Mouse (Mus musculus) lung, embryonic 15.5 days (tissue): Measurements from ENCODE around the gene Lekr1. TPM values are rescaled to one million over a fixed set of nuclear protein-coding genes. Genes with fewer than 3 reads are reported as not detected.
"Not testable (repeated sequence)": the region's sequence is repeated elsewhere in the genome, so short reads cannot be mapped to it uniquely, and the experiment has no call there.

Source experiments
- ATAC-seq: fragments of 200-750 bp; cut with Nextera tagmentation; 2 replicates; pipeline ENCODE4 v1.8.0; 2017; ENCODE audit warnings: moderate number of reproducible peaks, borderline replicate concordance; ENCODE audit not compliant: low FRiP score, low TSS enrichment; ENCODE audit errors: extremely low read depth
- H3K27ac ChIP-seq: fragments of 300-500 bp; sonication (generic); 2 replicates; pipeline ENCODE4 v1.5.1; 2015; ENCODE audit warnings: moderate library complexity, mild to moderate bottlenecking, inconsistent platforms
- H3K27me3 ChIP-seq: fragments of 300-500 bp; sonication (generic); 2 replicates; pipeline ENCODE4 v1.6.1; 2015; ENCODE audit warnings: inconsistent platforms
- H3K36me3 ChIP-seq: fragments of 300-500 bp; sonication (generic); 2 replicates; pipeline ENCODE4 v1.6.1; 2015; ENCODE audit warnings: inconsistent platforms
- H3K4me1 ChIP-seq: fragments of 300-500 bp; sonication (generic); 2 replicates; pipeline ENCODE4 v1.6.1; 2015; ENCODE audit warnings: inconsistent platforms
- H3K4me2 ChIP-seq: fragments of 300-500 bp; sonication (generic); 2 replicates; pipeline ENCODE4 v1.6.1; 2015; ENCODE audit warnings: inconsistent platforms, mild to moderate bottlenecking, moderate library complexity
- H3K4me3 ChIP-seq: fragments of 300-500 bp; sonication (generic); 2 replicates; pipeline ENCODE4 v1.5.1; 2015; ENCODE audit warnings: mild to moderate bottlenecking, inconsistent platforms
- H3K9ac ChIP-seq: fragments of 300-500 bp; sonication (generic); 2 replicates; pipeline ENCODE4 v1.6.1; 2015; ENCODE audit warnings: inconsistent platforms
- H3K9me3 ChIP-seq: fragments of 300-500 bp; sonication (generic); 2 replicates; pipeline ENCODE4 v1.6.1; 2016; ENCODE audit warnings: inconsistent platforms
- WGBS: fragments of 180-500 bp; shearing (Covaris S2); methylation state at CpG from one replicate; pipeline ENCODE4 v1.1.7; 2015; 5-methylcytosine and 5-hydroxymethylcytosine counted together
- polyA plus RNA-seq: library from polyadenylated mRNA; unstranded; fragments of >200 nt; fragmentation: Nextera tagmentation; extraction: Ambion mirVana; gene quantifications from 2 replicates; pipeline ENCODE4 v1.2.1, GENCODE M21; 2015

The Lekr1 gene
- polyA plus RNA-seq, 1 experiment from 2014 or later: 8.7 TPM

GRCm38 (mm10) chr3:65714372-65714771 lies 48.3 kb downstream of the Lekr1 start:
- ATAC-seq: no peak
- 78% methylated on average over 3 of the region's 3 CpGs for WGBS
- Histone ChIP-seq H3K9ac (no peak overlapping the region), H3K27me3 (no peaks in the 10 kb centered on the region), H3K9me3 (no peaks in the 10 kb centered on the region), H3K27ac (no peak overlapping the region), H3K4me2 (no peak overlapping the region), H3K4me1 (no peaks in the 10 kb centered on the region), H3K36me3 (no peaks in the 10 kb centered on the region), H3K4me3 (no peak overlapping the region)

GRCm38 (mm10) chr3:65717406-65717805 lies 51.4 kb downstream of the Lekr1 start:
- WGBS: 83% methylated on average over 2 of the region's 2 CpGs

GRCm38 (mm10) chr3:65722897-65723296 lies 56.9 kb downstream of the Lekr1 start:
- Histone ChIP-seq H3K27ac (no peak overlapping the region), H3K36me3 (no peaks in the 10 kb centered on the region), H3K4me1 (no peaks in the 10 kb centered on the region), H3K4me3 (no peak overlapping the region), H3K27me3 (no peaks in the 10 kb centered on the region), H3K9me3 (no peaks in the 10 kb centered on the region), H3K9ac (no peak overlapping the region), H3K4me2 (no peak overlapping the region)
- 63% methylated on average over 4 of the region's 4 CpGs for WGBS
- ATAC-seq: no peak

More at GRCm38 (mm10) chr3:65717406-65717805, 51.4 kb downstream of the Lekr1 start:
- no peaks in the 10 kb centered on the region for H3K4me1 ChIP-seq
- ATAC-seq: no peak
- no peaks in the 10 kb centered on the region for H3K27me3 ChIP-seq
- H3K9ac ChIP-seq: no peak overlapping the region
- no peaks in the 10 kb centered on the region for H3K9me3 ChIP-seq
- H3K4me3 ChIP-seq: no peak overlapping the region
- H3K27ac ChIP-seq: no peak overlapping the region
- H3K4me2 ChIP-seq: no peak overlapping the region
- H3K36me3 ChIP-seq: no peaks in the 10 kb centered on the region

- Histone ChIP-seq H3K9me3 (no peaks in the 10 kb centered on the region), H3K4me2 (no peak overlapping the region), H3K27me3 (no peaks in the 10 kb centered on the region), H3K4me1 (no peaks in the 10 kb centered on the region), H3K9ac (no peak overlapping the region), H3K4me3 (no peak overlapping the region), H3K27ac (no peak overlapping the region), H3K36me3 (no peaks in the 10 kb centered on the region)
- no peak for ATAC-seq
- 63% methylated on average over 4 of the region's 4 CpGs for WGBS
Measured at GRCm38 (mm10) chr3:65723664-65724063, 57.6 kb downstream of the Lekr1 start.

- no peak overlapping the region for H3K4me3 ChIP-seq
- no peaks in the 10 kb centered on the region for H3K9me3 ChIP-seq
- no peaks in the 10 kb centered on the region for H3K36me3 ChIP-seq
- WGBS: 54% methylated on average over 4 of the region's 4 CpGs
- H3K4me2 ChIP-seq: no peak overlapping the region
- no peak overlapping the region for H3K9ac ChIP-seq
- no peak for ATAC-seq
- no peak overlapping the region for H3K27ac ChIP-seq
- no peaks in the 10 kb centered on the region for H3K27me3 ChIP-seq
- no peaks in the 10 kb centered on the region for H3K4me1 ChIP-seq
Measured at GRCm38 (mm10) chr3:65737816-65738215, 71.8 kb downstream of the Lekr1 start.

GRCm38 (mm10) chr3:65744936-65745335 lies 78.9 kb downstream of the Lekr1 start:
- ATAC-seq: no peak
- H3K4me2 ChIP-seq: no peak overlapping the region
- no peaks in the 10 kb centered on the region for H3K27me3 ChIP-seq
- no peaks in the 10 kb centered on the region for H3K36me3 ChIP-seq
- WGBS: 45% methylated on average over 4 of the region's 4 CpGs
- H3K4me3 ChIP-seq: no peak overlapping the region
- H3K9ac ChIP-seq: no peak overlapping the region
- H3K27ac ChIP-seq: no peak overlapping the region
- H3K9me3 ChIP-seq: no peaks in the 10 kb centered on the region
- no peaks in the 10 kb centered on the region for H3K4me1 ChIP-seq

GRCm38 (mm10) chr3:65764511-65765508 lies 98.8 kb downstream of the Lekr1 start:
- no peak overlapping the region for H3K4me2 ChIP-seq
- H3K27ac ChIP-seq: no peak overlapping the region
- no peak for ATAC-seq
- H3K4me3 ChIP-seq: no peak overlapping the region
- H3K4me1 ChIP-seq: peaks cover 6% of the 10 kb centered on the region; the same call in 1 of the 2 replicates
- 73% methylated on average over 20 of the region's 20 CpGs for whole genome bisulfite sequencing
- no peaks in the 10 kb centered on the region for H3K36me3 ChIP-seq
- no peaks in the 10 kb centered on the region for H3K9me3 ChIP-seq
- no peak overlapping the region for H3K9ac ChIP-seq
- no peaks in the 10 kb centered on the region for H3K27me3 ChIP-seq

GRCm38 (mm10) chr3:65766387-65766786 lies 100.4 kb downstream of the Lekr1 start:
- no peak overlapping the region for H3K9ac ChIP-seq
- H3K9me3 ChIP-seq: no peaks in the 10 kb centered on the region
- H3K36me3 ChIP-seq: no peaks in the 10 kb centered on the region
- ATAC-seq: no peak
- no peak overlapping the region for H3K4me2 ChIP-seq
- no peaks in the 10 kb centered on the region for H3K27me3 ChIP-seq
- peaks cover 6% of the 10 kb centered on the region; the same call in 1 of the 2 replicates for H3K4me1 ChIP-seq
- H3K27ac ChIP-seq: no peak overlapping the region
- H3K4me3 ChIP-seq: no peak overlapping the region

- Histone ChIP-seq H3K4me2 (no peak overlapping the region), H3K27me3 (no peaks in the 10 kb centered on the region), H3K9me3 (no peaks in the 10 kb centered on the region), H3K4me1 (peaks cover 6% of the 10 kb centered on the region; the same call in 1 of the 2 replicates), H3K4me3 (no peak overlapping the region), H3K9ac (no peak overlapping the region), H3K27ac (no peak overlapping the region), H3K36me3 (no peaks in the 10 kb centered on the region)
- WGBS: 73% methylated on average over 6 of the region's 6 CpGs
- ATAC-seq: no peak
Measured at GRCm38 (mm10) chr3:65767202-65767862, 101.3 kb downstream of the Lekr1 start.

GRCm38 (mm10) chr3:65769666-65770065 lies 103.6 kb downstream of the Lekr1 start:
- not testable (repeated sequence) for H3K27me3 ChIP-seq, H3K4me3 ChIP-seq, H3K9me3 ChIP-seq, H3K27ac ChIP-seq, H3K4me1 ChIP-seq, ATAC-seq, H3K36me3 ChIP-seq, H3K4me2 ChIP-seq, H3K9ac ChIP-seq
- WGBS: 89% methylated on average over 7 of the region's 7 CpGs

GRCm38 (mm10) chr3:65773910-65774309 lies 107.9 kb downstream of the Lekr1 start:
- no peak for ATAC-seq
- no peaks in the 10 kb centered on the region for H3K4me1 ChIP-seq
- H3K36me3 ChIP-seq: no peaks in the 10 kb centered on the region
- WGBS: 83% methylated on average over 1 of the region's 1 CpGs
- no peaks in the 10 kb centered on the region for H3K27me3 ChIP-seq
- H3K27ac ChIP-seq: no peak overlapping the region
- no peaks in the 10 kb centered on the region for H3K9me3 ChIP-seq
- H3K9ac ChIP-seq: no peak overlapping the region
- no peak overlapping the region for H3K4me3 ChIP-seq
- no peak overlapping the region for H3K4me2 ChIP-seq

GRCm38 (mm10) chr3:65775096-65775495 lies 109.1 kb downstream of the Lekr1 start:
- no peaks in the 10 kb centered on the region for H3K27me3 ChIP-seq
- no peak overlapping the region for H3K27ac ChIP-seq
- no peak for ATAC-seq
- H3K9me3 ChIP-seq: no peaks in the 10 kb centered on the region
- no peak overlapping the region for H3K4me3 ChIP-seq
- H3K9ac ChIP-seq: no peak overlapping the region
- H3K4me1 ChIP-seq: no peaks in the 10 kb centered on the region
- H3K36me3 ChIP-seq: no peaks in the 10 kb centered on the region
- no peak overlapping the region for H3K4me2 ChIP-seq
- 74% methylated on average over 5 of the region's 5 CpGs for WGBS
